Mouse (Mus musculus) forebrain, embryonic 16.5 days (tissue): ENCODE data around the gene Snx9. TPM values are rescaled to one million over a fixed set of nuclear protein-coding genes. Genes with fewer than 3 reads are reported as not detected.

ENCODE experiments used
- ATAC-seq: fragments of 200-750 bp; cut with Nextera tagmentation; 2 replicates; pipeline ENCODE4 v1.8.0; 2017; ENCODE audit warnings: mild to moderate bottlenecking, moderate library complexity
- H3K27ac ChIP-seq: fragments of 300-500 bp; sonication (generic); 2 replicates; pipeline ENCODE4 v1.5.1; 2014; ENCODE audit warnings: low read length, control low read depth
- H3K27me3 ChIP-seq: fragments of 300-500 bp; sonication (generic); replicated peaks from 2 replicates; pipeline ENCODE4 v1.6.1; 2014; ENCODE audit warnings: low read length; ENCODE audit not compliant: control insufficient read depth, insufficient read depth
- H3K36me3 ChIP-seq: fragments of 300-500 bp; sonication (generic); 2 replicates; pipeline ENCODE4 v1.6.1; 2014; ENCODE audit not compliant: control insufficient read depth, insufficient read depth
- H3K4me1 ChIP-seq: fragments of 300-500 bp; sonication (generic); replicated peaks from 2 replicates; pipeline ENCODE4 v1.6.1; 2014; ENCODE audit warnings: low read length; ENCODE audit not compliant: control insufficient read depth, insufficient read depth
- H3K4me2 ChIP-seq: fragments of 300-500 bp; sonication (generic); 2 replicates; pipeline ENCODE4 v1.6.1; 2014; ENCODE audit warnings: mild to moderate bottlenecking, low read length, control low read depth
- H3K4me3 ChIP-seq: fragments of 300-500 bp; sonication (generic); replicated peaks from 2 replicates; pipeline ENCODE4 v1.5.1; 2014; ENCODE audit warnings: mild to moderate bottlenecking, low read length, control low read depth
- H3K9ac ChIP-seq: fragments of 300-500 bp; sonication (generic); replicated peaks from 2 replicates; pipeline ENCODE4 v1.6.1; 2014; ENCODE audit warnings: low read depth, low read length, control low read depth
- H3K9me3 ChIP-seq: fragments of 300-500 bp; sonication (generic); 2 replicates; pipeline ENCODE4 v1.6.1; 2016; ENCODE audit warnings: low read length; ENCODE audit not compliant: control insufficient read depth
- WGBS: fragments of 180-500 bp; shearing (Covaris S2); extraction: QIAGEN DNeasy Blood & Tissue Kit; methylation state at CpG from one replicate; pipeline ENCODE4 v1.1.7; 2014; 5-methylcytosine and 5-hydroxymethylcytosine counted together
- polyA plus RNA-seq: library from polyadenylated mRNA; unstranded; fragments of >200 nt; fragmentation: Nextera tagmentation; extraction: Ambion mirVana; gene quantifications from 2 replicates; pipeline ENCODE4 v1.2.1, GENCODE M21; 2015

Gene Snx9
- polyA plus RNA-seq, 1 experiment from 2014 or later: 4.5 TPM

- Histone ChIP-seq H3K9ac (no peak overlapping the region), H3K27ac (no peak overlapping the region), H3K9me3 (no peaks in the 10 kb centered on the region), H3K4me2 (no peak overlapping the region), H3K36me3 (no peaks in the 10 kb centered on the region), H3K27me3 (no peaks in the 10 kb centered on the region), H3K4me3 (no peak overlapping the region), H3K4me1 (peaks cover 4% of the 10 kb centered on the region)
- 87% methylated on average over 5 of the region's 5 CpGs for WGBS
- no peak for ATAC-seq
These were observed 1.4 kb upstream of the Snx9 start for GRCm38 (mm10) chr17:5839549-5840240.

- ATAC-seq: no peak; the same call in 1 of the 2 replicates
- H3K9me3 ChIP-seq: no peaks in the 10 kb centered on the region
- WGBS: 4% methylated on average over 32 of the region's 32 CpGs
These were observed 490 bp upstream of the Snx9 start for GRCm38 (mm10) chr17:5840550-5841127.

DNA sequence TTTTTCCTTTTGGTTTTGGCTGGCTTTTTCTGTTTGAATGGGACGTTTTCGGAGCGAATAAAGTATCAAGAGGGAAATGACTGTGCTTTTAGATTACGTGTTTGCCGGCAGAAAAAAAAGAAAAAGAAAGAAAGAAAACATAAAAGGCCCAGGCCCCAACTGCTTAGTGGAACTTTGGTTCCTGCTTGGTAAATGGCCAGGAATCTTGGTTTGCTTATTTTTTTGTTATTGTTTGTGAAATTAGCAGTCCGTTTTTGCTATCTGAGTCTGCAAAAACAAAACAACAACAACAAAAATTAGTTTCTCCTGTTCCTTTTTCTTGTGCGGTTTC, 779 bp downstream of the Snx9 start:
- Histone ChIP-seq H3K27me3 (no peaks in the 10 kb centered on the region), H3K4me1 (peaks cover 4% of the 10 kb centered on the region), H3K4me2 (peak overlapping the region; percentile 81), H3K27ac (peak overlapping the region; percentile 84), H3K36me3 (no peaks in the 10 kb centered on the region), H3K9ac (peak overlapping the region; percentile 87), H3K4me3 (peak overlapping the region; percentile 79), H3K9me3 (no peaks in the 10 kb centered on the region)
- WGBS: 3% methylated on average over 7 of the region's 7 CpGs
- ATAC-seq: no peak

More at GRCm38 (mm10) chr17:5840550-5841127, 490 bp upstream of the Snx9 start:
- H3K9ac ChIP-seq: peak overlapping the region; percentile 87
- H3K4me3 ChIP-seq: peak overlapping the region; percentile 79
- no peaks in the 10 kb centered on the region for H3K36me3 ChIP-seq
- peak overlapping the region; percentile 81 for H3K4me2 ChIP-seq
- no peaks in the 10 kb centered on the region for H3K27me3 ChIP-seq
- H3K4me1 ChIP-seq: peaks cover 4% of the 10 kb centered on the region
- H3K27ac ChIP-seq: peak overlapping the region; percentile 84

- Histone ChIP-seq H3K27ac (no peak overlapping the region), H3K9me3 (no peaks in the 10 kb centered on the region), H3K4me3 (no peak overlapping the region), H3K9ac (no peak overlapping the region), H3K27me3 (no peaks in the 10 kb centered on the region), H3K4me2 (no peak overlapping the region), H3K36me3 (no peaks in the 10 kb centered on the region), H3K4me1 (peaks cover 4% of the 10 kb centered on the region)
- 71% methylated on average over 9 of the region's 9 CpGs for WGBS
- no peak for ATAC-seq
These were observed 2.0 kb downstream of the Snx9 start for GRCm38 (mm10) chr17:5842988-5843640.

DNA sequence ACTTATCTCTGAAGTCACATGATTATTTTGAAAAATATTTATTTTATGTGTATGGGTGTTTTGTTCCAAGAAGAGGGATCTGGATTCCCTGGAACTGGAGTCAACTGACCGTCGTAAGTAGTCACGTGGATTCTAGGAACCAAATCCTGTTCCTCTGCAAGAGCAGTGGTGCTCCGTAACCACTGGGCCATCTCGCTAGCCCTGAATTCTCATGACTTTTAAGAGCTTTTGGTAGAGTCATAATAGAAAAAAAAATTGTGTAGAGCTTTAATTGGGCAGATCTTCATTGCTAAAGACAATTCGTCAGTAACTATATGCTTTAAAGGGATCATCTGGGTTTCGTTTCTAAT, 2.5 kb downstream of the Snx9 start:
- Histone ChIP-seq H3K27me3 (no peaks in the 10 kb centered on the region), H3K36me3 (no peaks in the 10 kb centered on the region), H3K4me3 (no peak overlapping the region), H3K4me1 (peaks cover 4% of the 10 kb centered on the region), H3K27ac (no peak overlapping the region), H3K4me2 (no peak overlapping the region), H3K9ac (no peak overlapping the region), H3K9me3 (no peaks in the 10 kb centered on the region)
- 97% methylated on average over 7 of the region's 7 CpGs for WGBS
- no peak for ATAC-seq

DNA sequence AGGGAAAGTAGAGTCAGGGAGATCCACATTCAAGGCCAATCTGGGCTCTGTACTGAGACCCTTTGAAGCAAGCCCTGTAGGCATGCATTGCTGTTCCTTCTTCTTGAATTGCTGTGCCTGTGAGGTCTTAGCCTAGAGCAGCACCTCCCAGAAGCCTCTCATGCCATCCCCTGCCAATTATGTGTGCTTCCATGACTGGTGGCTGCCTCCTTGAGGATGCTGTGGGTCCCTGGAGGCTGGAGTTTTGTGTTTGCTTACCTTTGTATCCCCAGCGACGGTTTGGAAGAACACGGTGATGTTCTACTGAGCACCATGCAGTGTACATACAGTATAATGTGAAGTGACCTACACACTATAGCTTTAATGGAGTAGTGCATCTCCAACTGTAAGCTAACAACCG, 4.2 kb downstream of the Snx9 start:
- Histone ChIP-seq H3K4me3 (no peak overlapping the region), H3K4me1 (peaks cover 13% of the 10 kb centered on the region), H3K9ac (no peak overlapping the region), H3K36me3 (no peaks in the 10 kb centered on the region), H3K27me3 (no peaks in the 10 kb centered on the region), H3K9me3 (no peaks in the 10 kb centered on the region), H3K27ac (no peak overlapping the region), H3K4me2 (no peak overlapping the region)
- no peak for ATAC-seq
- 75% methylated on average over 4 of the region's 4 CpGs for WGBS

DNA sequence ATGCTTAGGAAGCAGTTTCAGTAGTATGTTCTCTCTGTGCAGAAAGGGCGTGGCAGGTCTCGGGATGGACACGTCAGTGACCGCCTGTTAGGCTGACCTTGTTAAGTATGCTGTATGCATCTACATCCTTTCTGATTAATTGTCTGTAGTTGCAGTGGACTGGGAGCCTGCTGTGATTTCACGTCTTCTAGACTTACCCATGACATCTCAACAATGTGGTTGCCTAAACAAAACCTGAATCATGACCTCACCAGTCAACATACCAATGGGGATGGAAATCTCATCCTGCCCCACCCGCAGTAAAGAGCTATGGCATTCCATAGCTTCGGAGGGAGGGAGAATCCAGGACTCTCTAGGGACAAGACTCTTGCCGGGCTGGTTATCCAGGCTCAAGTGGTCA, 5.0 kb downstream of the Snx9 start:
- no peak for ATAC-seq
- Histone ChIP-seq H3K4me1 (peaks cover 13% of the 10 kb centered on the region), H3K36me3 (no peaks in the 10 kb centered on the region), H3K9me3 (no peaks in the 10 kb centered on the region), H3K4me3 (no peak overlapping the region), H3K27me3 (no peaks in the 10 kb centered on the region), H3K27ac (no peak overlapping the region), H3K9ac (no peak overlapping the region), H3K4me2 (no peak overlapping the region)
- WGBS: 59% methylated on average over 8 of the region's 8 CpGs

- no peak overlapping the region for H3K4me3 ChIP-seq
- 62% methylated on average over 10 of the region's 10 CpGs for WGBS
- no peak overlapping the region for H3K27ac ChIP-seq
These were observed 7.7 kb downstream of the Snx9 start for GRCm38 (mm10) chr17:5848706-5849415.

GRCm38 (mm10) chr17:5849421-5849910, 8.3 kb downstream of the Snx9 start:
- peak overlapping the region; percentile 6; the same call in 1 of the 2 replicates for H3K9ac ChIP-seq
- no peaks in the 10 kb centered on the region for H3K27me3 ChIP-seq
- no peak for ATAC-seq
- no peaks in the 10 kb centered on the region for H3K36me3 ChIP-seq
- H3K27ac ChIP-seq: no peak overlapping the region
- H3K4me1 ChIP-seq: peaks cover 9% of the 10 kb centered on the region
- no peaks in the 10 kb centered on the region for H3K9me3 ChIP-seq
- H3K4me2 ChIP-seq: peak overlapping the region; percentile 44
- whole genome bisulfite sequencing: 6% methylated on average over 18 of the region's 18 CpGs
- peak overlapping the region; percentile 3; the same call in 1 of the 2 replicates for H3K4me3 ChIP-seq

More at GRCm38 (mm10) chr17:5848706-5849415, 7.7 kb downstream of the Snx9 start:
- H3K36me3 ChIP-seq: no peaks in the 10 kb centered on the region
- peaks cover 9% of the 10 kb centered on the region for H3K4me1 ChIP-seq
- H3K4me2 ChIP-seq: peak overlapping the region; percentile 44
- H3K9ac ChIP-seq: no peak overlapping the region
- no peaks in the 10 kb centered on the region for H3K9me3 ChIP-seq
- H3K27me3 ChIP-seq: no peaks in the 10 kb centered on the region
- no peak for ATAC-seq
